Mouse (Mus musculus) testis, adult 10 weeks (tissue): ENCODE measurements around the gene Gm11487. TPM values are rescaled to one million over a fixed set of nuclear protein-coding genes. Genes with fewer than 3 reads are reported as not detected.

ENCODE experiments used
- polyA plus RNA-seq: library from polyadenylated mRNA; stranded (reverse); fragments of 350-450 nt; fragmentation: Illumina TruSeq; extraction: RNeasy Lipid Tissue Mini Kit (QIAGEN cat#74804); gene quantifications from one replicate; pipeline ENCODE4 v1.2.3, GENCODE M21; 2014; ENCODE audit warnings: low read depth, low replicate concordance

The Gm11487 gene
- polyA plus RNA-seq = not detected

DNA sequence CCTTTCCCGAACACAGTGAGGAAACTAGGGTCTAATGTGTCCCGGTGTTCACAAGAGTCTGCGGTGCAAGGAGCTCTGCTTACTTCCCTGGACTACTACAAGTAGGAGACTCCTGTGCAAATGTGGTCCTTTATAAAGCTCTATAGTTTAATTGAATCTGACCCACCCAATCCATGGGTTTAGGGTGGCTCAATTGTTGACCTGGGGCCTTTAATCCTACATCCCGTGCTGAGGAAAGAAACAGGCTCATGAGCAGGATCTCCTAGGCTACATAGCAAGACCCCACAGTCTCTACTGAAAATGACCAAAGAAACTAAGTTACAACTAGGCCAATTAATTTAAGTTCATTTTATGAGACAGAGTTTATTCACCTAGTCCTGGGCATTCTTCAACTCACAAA, at the start of gene Gm11487:
Gene Gm11487, minus strand, starts transcription at position 101 of the 400 bp plus-strand sequence.

Other genes starting within 250 kb of the Gm11487 start
- not detected for gene Gm11238, start 202.8 kb upstream of the Gm11487 start, polyA plus RNA-seq
- gene Gm11237, start 217.9 kb upstream of the Gm11487 start, polyA plus RNA-seq = not detected
- not detected for gene Gm11236, start 233.0 kb upstream of the Gm11487 start, polyA plus RNA-seq